Mouse (Mus musculus): ENCODE data around the gene Methig1. TPM values are rescaled to one million over a fixed set of nuclear protein-coding genes. Genes with fewer than 3 reads are reported as not detected.
"Not testable (repeated sequence)": the region's sequence is repeated elsewhere in the genome, so short reads cannot be mapped to it uniquely, and the experiment has no call there.

Methig1 gene
- not detected in 2 replicates for polyA plus RNA-seq (2015; fragmentation: Nextera tagmentation; extraction: Ambion mirVana)

DNA sequence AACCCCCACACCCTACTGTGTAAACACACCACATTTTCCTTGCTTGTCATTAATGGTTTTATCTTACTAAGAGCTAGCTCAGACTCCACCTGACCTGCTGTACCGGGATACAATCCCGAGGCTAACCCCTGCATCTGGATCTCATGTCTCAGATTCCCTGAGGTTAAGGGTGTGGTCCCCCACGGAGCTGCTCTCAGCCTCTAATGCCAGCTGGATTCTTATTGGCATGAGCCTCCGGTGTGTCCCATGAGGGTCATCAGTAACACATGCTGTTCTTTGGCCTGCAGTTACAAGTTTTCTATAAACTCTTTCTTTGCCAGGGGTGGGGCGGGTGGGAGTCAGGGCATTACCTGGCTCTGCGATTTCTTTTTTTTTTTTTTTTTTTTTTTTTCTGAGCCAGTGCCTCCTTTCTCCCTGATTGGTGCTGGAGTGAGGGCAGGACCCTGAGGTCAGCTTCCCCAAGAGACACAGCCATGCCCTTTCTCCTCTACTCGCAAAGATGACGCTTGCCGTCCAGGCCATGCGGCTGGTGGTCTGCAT is at the start of gene Methig1, which contains the start of gene Mettl7a2:
Gene Methig1, plus strand, starts transcription at position 439 of the 540 bp plus-strand sequence.
Gene Mettl7a2, plus strand, starts transcription at position 490 of the 540 bp plus-strand sequence.
- no peaks in the 10 kb centered on the region for H3K36me3 ChIP-seq
- H3K9ac ChIP-seq (replicated peaks), result no peak within 1 kb of the TSS
- no peaks in the 10 kb centered on the region for H3K4me1 ChIP-seq (replicated peaks)
- no peak within 1 kb of the TSS for H3K4me3 ChIP-seq (replicated peaks)
- no peaks in the 10 kb centered on the region for H3K9me3 ChIP-seq
- H3K27ac ChIP-seq, result no peak within 1 kb of the TSS
- no peaks in the 10 kb centered on the region for H3K27me3 ChIP-seq
- no peak for ATAC-seq
- no peak within 1 kb of the TSS for H3K4me2 ChIP-seq (replicated peaks)
- WGBS, result 92% methylated on average over 10 of the region's 10 CpGs

GRCm38 (mm10) chr15:100303428-100304018 is 49.4 kb upstream of the Methig1 start:
- Histone ChIP-seq H3K27me3 (no peaks in the 10 kb centered on the region), H3K4me1 (replicated peaks) (peaks cover 17% of the 10 kb centered on the region), H3K27ac (peak overlapping the region; percentile 91), H3K4me3 (replicated peaks) (peak overlapping the region; percentile 57), H3K36me3 (no peaks in the 10 kb centered on the region), H3K9me3 (no peaks in the 10 kb centered on the region), H3K4me2 (replicated peaks) (peak overlapping the region; percentile 71), H3K9ac (replicated peaks) (no peak overlapping the region)
- no peak for ATAC-seq
- 52% methylated on average over 8 of the region's 8 CpGs for WGBS

GRCm38 (mm10) chr15:100304019-100304991 is 48.6 kb upstream of the Methig1 start, which contains the start of gene Mettl7a1:
TSS of gene Mettl7a1 (plus strand) at chr15:100304140.
- H3K27ac ChIP-seq, result peak within 1 kb of the TSS; percentile 91
- peak within 1 kb of the TSS; percentile 57 for H3K4me3 ChIP-seq (replicated peaks)
- peak within 1 kb of the TSS; percentile 71 for H3K4me2 ChIP-seq (replicated peaks)
- H3K36me3 ChIP-seq, result no peaks in the 10 kb centered on the region
- ATAC-seq, result peak; percentile 90
- H3K9ac ChIP-seq (replicated peaks), result peak within 1 kb of the TSS; percentile 77
- WGBS, result 3% methylated on average over 22 of the region's 30 CpGs
- no peaks in the 10 kb centered on the region for H3K9me3 ChIP-seq
- H3K4me1 ChIP-seq (replicated peaks), result peaks cover 17% of the 10 kb centered on the region
- no peaks in the 10 kb centered on the region for H3K27me3 ChIP-seq

DNA sequence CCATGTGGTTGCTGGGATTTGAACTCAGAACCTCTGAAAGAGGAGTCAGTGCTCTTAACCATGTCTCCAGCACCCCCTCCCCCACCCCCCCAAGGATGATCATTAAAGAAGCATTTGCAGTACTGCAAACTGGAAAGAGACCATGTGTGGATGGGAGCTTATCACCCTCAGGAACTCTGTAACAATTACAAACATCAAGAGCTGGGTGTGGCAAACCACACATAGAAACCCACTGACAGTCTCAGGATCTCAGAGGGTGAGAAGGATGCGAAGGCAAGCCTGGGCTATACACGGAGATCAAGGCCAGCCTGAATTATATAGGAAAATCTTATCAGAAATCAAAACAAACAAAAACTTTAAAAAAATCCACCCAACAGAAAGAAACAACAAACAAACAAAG is 46.7 kb upstream of the Methig1 start:
- Histone ChIP-seq H3K9me3 (no peaks in the 10 kb centered on the region), H3K4me3 (replicated peaks) (no peak overlapping the region), H3K36me3 (no peaks in the 10 kb centered on the region), H3K4me1 (replicated peaks) (peaks cover 17% of the 10 kb centered on the region), H3K9ac (replicated peaks) (no peak overlapping the region), H3K27me3 (no peaks in the 10 kb centered on the region), H3K4me2 (replicated peaks) (no peak overlapping the region), H3K27ac (no peak overlapping the region)
- ATAC-seq, result no peak
- 78% methylated on average over 2 of the region's 2 CpGs for WGBS

DNA sequence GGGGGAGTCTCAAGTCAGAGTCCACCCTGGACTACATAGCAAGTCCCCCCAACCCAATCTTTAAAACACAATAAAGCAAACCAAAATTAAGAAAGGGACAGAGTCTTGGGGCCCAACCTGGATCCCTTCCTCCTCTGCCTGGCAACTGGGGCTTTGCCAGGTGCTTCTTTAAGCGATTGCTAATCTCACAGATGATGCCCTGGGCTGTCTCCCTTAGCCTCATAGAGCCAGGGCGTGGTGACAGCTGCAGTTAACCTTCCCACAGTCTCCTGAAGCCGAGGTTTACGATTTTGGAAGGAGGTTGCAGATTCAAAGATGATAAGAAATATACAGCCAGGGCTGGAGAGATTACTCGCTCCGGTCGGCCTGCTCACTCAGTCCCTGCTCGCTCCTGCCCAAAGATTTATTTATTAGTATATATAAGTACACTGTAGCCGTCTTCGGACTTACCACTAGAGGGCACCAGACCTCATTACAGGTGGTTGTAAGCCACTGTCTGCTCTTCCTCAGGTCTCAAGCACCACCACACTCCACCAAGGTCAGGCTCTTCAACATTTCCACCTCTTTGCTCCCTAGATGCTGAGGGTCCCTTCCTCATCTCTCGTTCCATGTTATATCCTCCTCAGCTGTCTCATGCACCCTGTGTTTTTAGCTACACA is 45.4 kb upstream of the Methig1 start:
- not testable (repeated sequence) for H3K27me3 ChIP-seq; H3K27ac ChIP-seq; H3K36me3 ChIP-seq; H3K4me2 ChIP-seq (replicated peaks); H3K9ac ChIP-seq (replicated peaks); H3K4me3 ChIP-seq (replicated peaks); H3K9me3 ChIP-seq
- WGBS, result 54% methylated on average over 11 of the region's 11 CpGs
- H3K4me1 ChIP-seq (replicated peaks), result peaks cover 17% of the 10 kb centered on the region
- ATAC-seq, result 0 out of 2 replicates have a peak, but pooled peaks have one; percentile 55

DNA sequence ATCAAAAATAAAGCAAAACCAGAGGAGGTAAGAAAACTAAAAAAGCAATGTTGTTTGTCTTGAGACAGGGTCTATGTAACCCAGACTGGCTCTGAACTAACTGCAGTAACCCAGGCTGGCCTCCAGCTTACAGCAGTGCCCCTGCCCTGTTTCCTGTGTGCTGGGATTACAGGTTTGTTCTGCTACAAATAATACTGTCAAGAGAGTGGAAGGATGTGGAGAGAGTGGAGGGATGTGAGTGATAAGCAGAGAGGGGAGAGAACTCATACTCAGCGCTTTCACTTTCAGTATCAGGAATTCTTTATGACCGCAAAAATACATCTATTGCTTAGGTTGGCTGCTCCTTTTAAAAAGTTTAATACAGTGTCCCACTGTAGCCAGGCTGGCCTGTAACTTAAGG is 40.6 kb upstream of the Methig1 start:
- Histone ChIP-seq H3K27ac (no peak overlapping the region), H3K4me2 (replicated peaks) (no peak overlapping the region), H3K36me3 (peaks cover 16% of the 10 kb centered on the region), H3K4me3 (replicated peaks) (no peak overlapping the region), H3K4me1 (replicated peaks) (peaks cover 3% of the 10 kb centered on the region; the same call in 1 of the 2 replicates), H3K9me3 (no peaks in the 10 kb centered on the region), H3K27me3 (no peaks in the 10 kb centered on the region), H3K9ac (replicated peaks) (no peak overlapping the region)
- WGBS, result 100% methylated on average over 2 of the region's 2 CpGs
- no peak for ATAC-seq

DNA sequence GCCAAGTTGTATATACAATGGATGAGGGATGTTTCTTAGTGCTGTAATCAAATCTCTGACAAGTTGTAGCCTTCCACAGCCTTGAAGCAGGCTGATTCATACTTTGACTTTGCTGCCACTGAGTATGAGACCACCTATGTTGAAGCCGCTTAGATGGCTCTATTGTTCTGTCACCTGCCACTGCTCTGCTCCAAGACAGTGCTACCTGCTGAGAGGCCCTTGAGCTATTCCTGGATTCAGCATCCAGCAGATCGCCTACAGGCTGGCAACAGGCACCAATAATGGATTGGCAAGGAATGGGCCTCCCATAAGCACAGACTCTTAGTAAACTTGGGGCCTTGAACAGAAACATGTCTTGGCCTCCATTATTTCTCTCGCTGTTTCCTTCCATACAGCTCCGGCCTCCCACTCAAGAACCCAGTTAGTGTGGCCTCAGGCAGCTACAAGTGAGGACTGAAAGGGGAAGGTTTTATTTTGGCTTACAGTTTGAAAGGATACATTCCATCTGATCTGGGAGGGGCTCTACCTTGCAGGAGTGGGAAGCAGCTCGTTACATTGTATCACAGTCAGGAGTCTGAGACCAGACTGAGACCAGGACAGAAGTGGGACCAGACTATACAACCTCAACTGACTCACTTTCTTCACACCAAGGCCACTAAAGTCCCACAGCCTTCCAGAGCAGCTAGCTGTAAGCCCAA is 38.4 kb upstream of the Methig1 start:
- no peak overlapping the region for H3K4me2 ChIP-seq (replicated peaks)
- no peaks in the 10 kb centered on the region for H3K27me3 ChIP-seq
- H3K4me3 ChIP-seq (replicated peaks), result no peak overlapping the region
- no peak for ATAC-seq
- 94% methylated on average over 5 of the region's 5 CpGs for WGBS
- H3K36me3 ChIP-seq, result peaks cover 16% of the 10 kb centered on the region
- H3K9me3 ChIP-seq, result no peaks in the 10 kb centered on the region
- H3K27ac ChIP-seq, result no peak overlapping the region
- no peaks in the 10 kb centered on the region for H3K4me1 ChIP-seq (replicated peaks)
- no peak overlapping the region for H3K9ac ChIP-seq (replicated peaks)

GRCm38 (mm10) chr15:100318014-100318671 is 34.8 kb upstream of the Methig1 start:
- not testable (repeated sequence) for H3K4me1 ChIP-seq (replicated peaks); H3K27ac ChIP-seq; H3K9ac ChIP-seq (replicated peaks); ATAC-seq; H3K9me3 ChIP-seq; H3K4me3 ChIP-seq (replicated peaks); H3K27me3 ChIP-seq; H3K4me2 ChIP-seq (replicated peaks)
- WGBS, result 63% methylated on average over 4 of the region's 4 CpGs
- peaks cover 13% of the 10 kb centered on the region for H3K36me3 ChIP-seq

DNA sequence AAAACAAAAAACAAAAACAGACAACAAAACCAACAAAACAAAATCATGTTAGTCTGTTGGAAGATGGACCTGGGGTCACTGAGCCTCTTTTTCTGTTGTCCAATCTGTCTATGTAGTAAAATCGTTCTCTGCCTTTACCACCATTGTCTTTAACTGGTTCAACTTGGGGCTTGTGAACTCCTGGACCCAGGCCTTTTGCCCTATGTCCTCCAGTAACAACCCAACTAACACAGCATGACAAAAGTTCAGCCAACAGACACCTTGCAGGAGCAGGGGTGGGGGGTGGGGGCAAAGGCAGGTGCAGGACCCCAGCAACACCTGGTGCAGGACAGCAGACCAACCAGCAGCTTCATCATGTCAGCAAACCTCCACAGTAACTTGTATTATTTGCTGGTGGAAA is 33.1 kb upstream of the Methig1 start:
- no peaks in the 10 kb centered on the region for H3K4me1 ChIP-seq (replicated peaks)
- no peak overlapping the region for H3K9ac ChIP-seq (replicated peaks)
- no peak for ATAC-seq
- H3K4me3 ChIP-seq (replicated peaks), result no peak overlapping the region
- H3K27ac ChIP-seq, result no peak overlapping the region
- peaks cover 1% of the 10 kb centered on the region for H3K36me3 ChIP-seq
- no peaks in the 10 kb centered on the region for H3K27me3 ChIP-seq
- whole genome bisulfite sequencing, result 84% methylated on average over 1 of the region's 1 CpGs
- H3K9me3 ChIP-seq, result no peaks in the 10 kb centered on the region
- no peak overlapping the region for H3K4me2 ChIP-seq (replicated peaks)

- no peaks in the 10 kb centered on the region for H3K36me3 ChIP-seq
- H3K4me1 ChIP-seq (replicated peaks), result no peaks in the 10 kb centered on the region
- 85% methylated on average over 9 of the region's 9 CpGs for WGBS
- ATAC-seq, result no peak
- no peaks in the 10 kb centered on the region for H3K27me3 ChIP-seq
- H3K4me3 ChIP-seq (replicated peaks), result no peak overlapping the region
- no peak overlapping the region for H3K4me2 ChIP-seq (replicated peaks)
- no peaks in the 10 kb centered on the region for H3K9me3 ChIP-seq
- no peak overlapping the region for H3K27ac ChIP-seq
- H3K9ac ChIP-seq (replicated peaks), result no peak overlapping the region
Measured at GRCm38 (mm10) chr15:100320295-100320905, 32.5 kb upstream of the Methig1 start.

Measured in midbrain, embryonic 13.5 days (tissue).